Mouse (Mus musculus) retina, embryonic 14.5 days (tissue): ENCODE measurements around the gene Hepacam.

Source experiments
- DNase-seq: peaks from one replicate; pipeline ENCODE4 v3.0.0-alpha.2; 2015; ENCODE audit warnings: low spot score

The Hepacam gene

DNA sequence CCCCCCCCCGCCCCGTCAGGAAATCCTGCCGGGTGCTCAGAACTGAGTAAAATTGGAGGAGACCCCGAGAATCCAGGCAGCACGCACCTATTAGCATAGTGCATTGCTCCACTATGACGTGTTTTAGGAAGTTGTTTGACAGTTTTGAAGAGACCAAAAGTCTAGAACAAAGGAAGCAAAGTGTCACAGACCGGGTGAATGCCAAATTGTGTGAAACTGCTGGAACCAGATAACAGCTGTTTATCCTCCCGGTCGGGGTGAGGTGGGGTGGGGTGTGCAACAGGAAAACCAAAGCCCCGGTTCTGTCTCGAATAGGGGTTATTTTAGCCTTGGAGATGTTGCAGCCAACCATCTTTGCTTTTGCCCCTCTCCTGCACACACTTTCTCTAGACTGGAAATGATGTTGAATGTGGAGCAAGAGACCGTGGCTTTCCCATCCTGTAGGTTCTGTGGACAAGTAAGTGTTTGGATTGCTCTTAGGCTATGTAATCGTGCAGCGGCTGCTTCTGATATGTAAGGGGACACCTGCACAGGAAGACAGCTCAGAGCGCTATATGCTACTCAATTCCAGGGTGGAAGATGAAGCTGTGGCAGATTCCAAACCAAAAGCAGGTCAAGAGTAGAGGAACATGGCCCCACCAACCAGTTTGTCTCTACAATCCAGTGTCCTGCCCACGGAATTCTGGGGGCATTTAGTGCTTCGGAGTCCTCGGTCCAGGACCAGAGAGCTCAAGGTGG, 66.8 kb downstream of the Hepacam start:
- no peak for DNase-seq

DNA sequence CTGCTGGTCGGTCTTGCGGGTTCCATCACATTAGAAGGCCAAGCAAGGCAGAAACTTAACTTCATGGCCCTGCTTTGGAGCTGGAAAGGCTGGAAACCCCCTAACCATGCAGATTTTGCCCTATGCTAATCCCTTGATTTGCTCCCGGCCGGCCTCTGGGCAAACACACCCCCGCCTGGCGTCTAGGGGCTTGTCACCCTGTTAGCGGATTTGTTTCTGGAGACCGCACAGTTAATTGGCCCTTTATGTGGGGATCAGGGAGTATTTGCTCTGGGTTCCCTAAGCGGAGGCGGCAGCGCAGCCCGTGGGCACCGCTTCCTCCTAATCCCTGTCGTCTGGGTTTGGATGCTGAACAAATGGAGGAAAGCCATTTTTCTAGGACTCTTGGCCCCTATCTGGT, 67.8 kb downstream of the Hepacam start:
- no peak for DNase-seq

DNA sequence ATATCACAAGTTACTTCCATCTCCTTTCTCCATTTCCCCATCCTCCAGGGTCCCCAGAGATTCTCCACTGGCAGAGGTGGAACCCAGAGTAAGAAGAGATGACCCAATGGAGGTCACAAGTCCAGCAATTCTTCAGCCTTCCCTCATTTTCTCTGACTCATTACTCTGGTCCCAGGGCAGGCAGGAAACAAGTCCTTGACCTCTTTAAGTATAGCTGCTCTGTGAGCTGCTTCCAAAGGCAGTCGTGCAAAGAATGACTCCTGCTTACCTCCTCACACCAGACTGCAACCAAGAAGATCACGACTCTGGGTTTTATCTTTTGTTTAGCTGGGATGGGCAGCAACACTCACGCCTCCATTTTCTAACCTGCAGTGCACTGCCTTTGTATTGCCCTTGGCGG, 68.5 kb downstream of the Hepacam start:
- DNase-seq, result no peak
